Mouse (Mus musculus): ENCODE measurements around the gene Smim15.

Gene Smim15

DNA sequence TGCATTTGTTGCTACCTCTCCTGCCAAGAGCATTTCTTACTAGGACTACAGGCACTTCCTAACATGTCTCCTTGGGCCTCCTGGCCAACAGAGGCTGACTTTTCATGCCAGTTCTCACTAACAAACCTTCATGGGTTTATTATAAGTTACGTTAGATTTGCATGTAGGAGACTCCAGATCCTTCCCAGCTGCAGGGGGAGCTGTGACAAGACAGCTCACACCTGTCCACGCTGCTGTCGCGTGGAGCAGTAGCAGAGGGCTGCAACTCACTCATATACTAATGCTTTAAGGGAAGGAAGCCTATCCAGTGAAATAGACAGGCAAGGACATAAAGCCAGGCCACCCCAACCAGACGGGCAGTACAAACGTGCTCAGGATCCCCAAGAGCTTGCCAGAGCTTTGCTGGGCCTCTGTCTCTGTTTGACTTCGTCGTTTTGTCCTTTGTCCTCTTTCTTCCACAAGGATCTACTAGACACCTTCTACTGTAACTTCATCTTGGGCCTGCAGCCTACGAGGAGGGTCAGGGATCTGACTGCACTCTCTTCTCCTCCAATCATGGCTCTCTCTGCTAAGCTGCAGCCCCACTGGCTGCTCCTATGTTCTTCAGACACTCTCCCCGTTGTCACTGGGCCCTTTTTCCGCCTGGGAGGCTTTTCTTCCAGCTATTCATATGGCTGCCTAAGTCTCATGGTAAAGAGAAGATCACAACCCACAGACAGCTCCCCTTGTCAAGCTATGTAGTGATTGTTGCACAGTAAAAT is 19.3 kb downstream of the Smim15 start:
- DNase-seq = no peak

DNA sequence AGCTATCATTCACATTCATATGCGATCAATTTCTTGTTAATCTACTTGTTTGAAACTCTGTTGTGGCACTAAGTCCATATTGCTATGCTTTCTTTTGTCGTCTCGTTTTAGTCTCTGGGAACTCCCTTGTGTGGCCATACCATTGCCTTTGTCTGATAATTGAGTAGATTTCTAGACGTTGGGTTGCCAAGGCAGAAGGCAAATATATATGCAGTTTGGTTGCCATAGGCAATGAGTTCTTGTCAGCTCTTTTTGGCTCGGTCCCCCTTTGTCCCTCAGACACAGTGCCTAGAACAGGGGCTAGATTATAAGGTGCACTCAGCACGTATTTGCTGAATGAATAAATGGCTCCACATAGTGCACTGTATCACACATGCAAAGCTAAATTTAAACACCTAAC is 20.1 kb downstream of the Smim15 start:
- DNase-seq = no peak

DNA sequence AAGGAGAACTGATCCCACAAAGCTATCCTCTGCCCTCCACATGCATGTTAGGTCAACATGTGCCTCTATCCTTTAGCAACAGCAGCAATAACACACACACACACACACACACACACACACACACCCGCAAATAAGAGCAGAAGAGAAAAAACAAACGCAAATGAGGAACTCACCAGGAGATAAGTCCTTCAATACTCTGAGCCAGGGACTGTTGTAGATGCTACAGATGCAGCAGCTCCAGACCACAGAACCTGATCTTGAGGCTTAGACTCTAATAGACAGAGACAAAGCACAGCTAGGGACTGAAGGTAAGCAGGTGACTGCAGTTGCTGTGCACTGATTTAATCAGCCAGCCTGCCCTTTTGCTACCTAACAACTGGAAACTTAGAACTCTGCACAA is 21.8 kb downstream of the Smim15 start:
- DNase-seq = no peak

DNA sequence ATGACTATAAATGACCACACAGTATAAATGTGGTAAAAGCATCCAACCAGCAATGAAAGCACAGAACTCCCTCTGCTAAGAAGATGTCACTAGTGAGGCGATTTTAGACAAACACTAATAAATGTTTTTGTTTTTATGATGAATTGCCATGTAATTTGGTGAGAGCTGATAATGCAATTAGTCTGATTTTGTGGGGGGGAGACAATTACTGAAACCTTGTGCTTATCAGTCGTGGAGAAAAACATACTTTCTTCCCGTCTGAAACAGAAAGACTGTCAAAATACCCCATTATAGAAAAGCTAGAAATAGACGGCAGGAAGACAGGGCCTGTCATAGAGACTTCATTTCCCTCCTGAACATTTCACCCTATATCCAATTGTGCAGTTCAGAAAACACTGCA is 24.9 kb downstream of the Smim15 start:
- DNase-seq = no peak

DNA sequence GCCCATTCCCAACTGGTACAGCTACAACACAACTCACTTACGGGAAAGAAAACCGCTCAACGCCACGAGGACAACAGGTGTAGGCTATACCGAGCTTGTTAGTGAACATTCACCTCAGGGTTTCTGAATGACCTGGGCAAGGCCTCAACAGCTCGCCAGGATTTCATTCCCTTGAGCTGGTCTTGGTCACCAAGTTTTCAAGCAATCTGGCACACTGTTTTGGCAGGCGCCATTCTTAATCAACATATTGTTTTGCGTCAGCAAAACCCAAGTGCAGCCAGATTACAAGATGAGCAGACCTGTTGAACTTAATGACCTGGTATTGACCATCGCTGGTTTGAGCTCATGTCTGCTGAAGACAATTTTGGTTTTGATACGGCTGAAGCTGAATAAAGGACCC is 25.9 kb downstream of the Smim15 start:
- DNase-seq = no peak

DNA sequence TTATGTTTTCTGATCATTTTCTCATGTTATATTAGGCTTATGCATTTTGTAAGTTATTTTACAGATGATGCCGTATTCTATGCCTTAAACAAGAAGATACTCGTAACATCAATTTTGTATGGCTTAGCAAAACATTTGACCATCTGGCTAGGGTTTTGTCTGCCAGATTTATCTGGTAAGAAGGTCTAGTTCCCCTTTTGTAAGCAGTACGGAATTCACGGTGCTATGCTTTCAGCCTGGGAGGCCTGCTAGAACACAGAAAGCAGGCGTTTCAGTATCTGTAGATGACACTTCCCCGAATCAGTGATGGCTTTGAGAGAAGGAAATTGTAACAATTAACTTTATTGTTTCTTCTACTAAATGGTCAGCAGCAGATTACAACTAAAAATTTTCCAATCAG is 33.2 kb downstream of the Smim15 start:
- DNase-seq = no peak

DNA sequence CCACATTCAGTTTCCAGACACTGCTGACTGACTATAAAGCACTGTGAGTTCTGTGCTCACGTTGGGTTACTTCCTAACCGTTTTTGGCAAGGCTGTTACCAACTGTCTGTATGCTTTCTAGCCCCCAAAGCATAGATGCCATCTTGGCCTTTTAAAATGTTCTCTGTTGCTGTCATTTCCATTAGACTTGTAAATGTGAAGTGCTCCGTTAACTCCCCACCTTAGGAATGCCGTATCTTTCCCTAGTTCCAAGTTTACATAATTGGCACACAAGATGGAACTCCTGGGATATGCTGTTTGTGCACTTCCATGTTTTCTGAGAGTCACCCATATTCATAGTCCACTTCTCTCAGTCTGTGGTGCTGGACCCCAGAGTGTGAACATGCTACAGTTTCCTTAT is 33.7 kb downstream of the Smim15 start:
- DNase-seq = no peak

DNA sequence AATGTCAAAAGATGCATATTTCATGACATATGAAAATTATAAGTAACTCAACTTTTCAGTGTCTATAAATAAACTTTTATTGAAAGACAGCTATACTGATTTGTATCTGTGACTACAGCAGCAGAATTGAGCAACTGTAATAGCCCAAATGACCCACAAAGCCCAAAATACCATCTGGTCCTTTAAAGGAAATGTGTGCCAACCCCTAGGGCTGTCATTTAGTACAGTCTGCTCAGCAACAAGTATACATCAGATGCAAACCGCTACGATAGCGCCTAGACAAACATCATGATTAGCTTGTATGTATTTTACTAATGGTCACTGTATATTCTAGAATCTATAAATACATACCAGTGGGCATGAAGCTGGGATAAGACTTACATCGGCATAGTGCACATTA is 39.8 kb downstream of the Smim15 start:
- DNase-seq = no peak

DNA sequence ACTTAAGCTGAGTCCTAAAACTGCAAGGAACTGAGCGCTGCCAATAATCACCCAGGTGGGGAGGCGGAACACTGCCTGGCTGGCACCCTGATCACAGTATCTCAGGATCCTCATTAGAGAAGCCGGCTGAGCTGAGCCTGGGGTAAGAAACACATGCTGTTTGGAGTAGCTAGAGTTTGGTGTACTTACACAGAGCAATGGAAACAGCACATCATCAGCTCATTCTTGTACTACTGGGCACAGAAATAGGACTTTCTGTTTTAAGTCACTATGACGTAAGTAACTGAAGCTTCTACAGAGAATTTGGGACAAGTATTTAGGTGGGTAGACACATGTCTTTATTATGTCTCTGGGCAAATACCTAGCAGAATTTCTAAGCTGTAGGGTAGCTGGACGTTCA is 41.8 kb downstream of the Smim15 start:
- no peak for DNase-seq

DNA sequence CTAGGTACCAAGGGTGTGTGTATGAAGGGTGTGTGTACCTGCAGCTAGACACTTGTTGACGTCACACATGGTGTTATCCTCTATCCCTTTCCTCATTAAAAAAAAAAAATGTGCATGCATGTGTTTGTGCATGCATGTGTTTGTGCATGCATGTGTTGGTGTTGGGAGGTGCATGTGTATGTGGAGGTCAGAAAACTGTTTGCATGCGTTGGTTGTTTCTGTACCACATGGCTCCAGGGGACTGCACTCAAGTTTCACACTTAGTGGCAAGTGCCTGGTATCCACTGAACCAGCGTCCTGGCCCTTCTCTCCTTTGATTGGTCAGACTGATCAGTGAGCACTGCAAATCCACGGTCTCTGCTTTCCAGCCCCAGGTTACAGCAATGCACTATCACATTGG is 42.5 kb downstream of the Smim15 start:
- no peak for DNase-seq

DNA sequence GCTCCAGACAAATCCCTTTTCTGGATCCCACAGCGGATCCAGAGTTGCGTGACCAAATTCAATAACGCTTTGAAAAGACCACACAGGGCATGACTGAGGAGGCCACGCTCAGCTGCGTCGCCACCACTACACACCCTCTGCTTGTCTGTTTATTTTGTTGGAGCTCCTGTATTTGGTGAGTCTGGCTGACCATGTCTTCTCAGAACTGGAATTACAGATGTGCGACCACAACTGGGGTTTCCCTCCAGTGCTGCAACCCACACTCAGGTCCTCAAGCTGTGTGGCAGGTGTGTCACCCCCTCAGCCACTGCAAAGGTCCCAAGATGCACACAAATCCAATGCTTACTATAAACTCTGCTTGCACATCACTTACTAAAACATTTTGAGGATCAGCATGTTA is 48.0 kb downstream of the Smim15 start:
- no peak for DNase-seq

DNA sequence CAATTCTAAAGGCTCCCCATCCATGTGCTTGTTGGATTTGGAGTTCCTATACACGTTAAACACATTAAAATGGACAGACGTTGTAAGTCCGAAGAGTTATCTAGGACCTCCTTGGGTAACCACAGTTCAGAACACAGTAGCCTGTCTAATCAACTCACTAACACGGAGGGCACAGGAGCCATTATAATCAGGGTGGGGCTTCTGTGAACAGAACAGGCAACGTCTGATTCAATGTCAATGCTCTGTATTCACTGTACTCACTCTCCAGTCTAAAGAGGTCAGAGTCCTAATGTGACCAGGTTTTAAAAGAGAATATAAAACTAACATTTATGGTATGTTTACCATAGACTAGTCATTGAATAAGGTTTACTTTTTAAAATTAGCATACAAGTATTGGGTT is 50.4 kb downstream of the Smim15 start:
- DNase-seq = no peak

DNA sequence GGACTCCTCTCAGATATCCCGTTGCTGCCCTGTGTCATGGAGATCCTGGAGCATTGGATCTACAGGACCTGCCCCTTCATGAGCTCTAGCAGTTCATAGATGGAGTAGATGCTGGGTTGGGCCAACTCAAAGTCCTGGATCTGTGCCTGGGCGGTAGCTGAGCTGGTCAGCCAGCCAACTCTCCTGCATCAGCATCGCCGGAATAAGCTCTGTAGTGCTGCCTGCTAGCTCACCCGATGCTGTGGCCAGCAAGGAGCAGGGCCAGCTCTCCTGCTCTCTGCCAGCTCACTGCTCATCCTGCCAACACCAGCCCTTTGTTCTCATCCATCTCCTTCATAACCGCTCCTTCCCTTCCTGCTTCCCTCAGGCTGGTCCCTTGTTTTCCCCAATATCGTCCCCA is 51.4 kb downstream of the Smim15 start:
- DNase-seq = no peak

DNA sequence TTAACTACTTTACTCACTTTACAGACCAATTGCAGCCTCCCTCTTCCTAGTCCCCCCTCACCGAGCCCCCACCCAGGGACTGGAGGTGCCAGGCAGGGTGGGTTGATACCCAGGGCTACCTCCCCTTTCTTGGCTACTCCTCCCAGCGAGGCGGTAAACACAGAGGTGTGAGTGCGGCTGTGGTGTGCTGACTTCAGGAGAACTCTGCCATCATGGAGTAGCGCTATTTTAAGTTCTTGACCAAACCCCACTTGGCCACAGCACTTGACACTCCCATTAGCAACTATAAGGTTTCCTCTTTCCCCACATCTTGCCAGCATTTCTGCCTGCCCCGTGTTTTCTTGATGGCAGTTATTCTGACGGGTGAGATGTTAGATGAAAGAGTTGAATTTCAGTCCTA is 52.2 kb downstream of the Smim15 start:
- no peak for DNase-seq
